ENCODE assay signal across 14 mouse cellular contexts in the genomic region with DNA sequence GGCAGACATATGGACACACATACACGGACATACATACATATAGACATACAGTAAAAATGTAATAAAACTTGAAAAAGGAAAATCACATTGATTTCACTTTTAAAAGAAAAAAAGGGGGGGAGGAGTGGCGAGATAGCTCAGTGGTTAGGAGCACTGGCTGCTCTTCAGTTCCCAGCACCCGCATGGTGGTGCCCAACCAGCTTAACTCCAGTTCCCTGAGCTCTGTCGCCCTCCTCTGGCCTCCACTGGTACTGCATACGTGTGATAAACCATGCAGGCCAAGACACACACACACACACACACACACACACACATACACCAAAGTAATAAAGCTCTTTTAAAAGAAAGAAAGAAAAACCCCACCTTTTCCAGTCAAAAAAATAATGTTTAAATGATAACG. TPM values are rescaled to one million over a fixed set of nuclear protein-coding genes. Genes with fewer than 3 reads are reported as not detected.
A peak's percentile ranks its signal among the peaks of the same experiment; 100 is the strongest.
DNase-seq lines count a peak whose midpoint lies in the region; ATAC-seq and TF ChIP-seq lines count a peak whose summit lies in the region.
"Had no signal": no experiment of that assay in that cellular context is flagged by ENCODE, and none has a peak within 500 bp of the region (broad histone marks: within the 10 kb centered on the region; RNA-seq: fewer than 3 reads in every experiment).

No protein-coding gene starts in this region.

- H3K27ac ChIP-seq in intestine, postnatal 0 days (ENCODE audit: low read depth, low read length): no peak overlapping the region
- H3K27ac ChIP-seq in intestine, embryonic 16.5 days (ENCODE audit: low read length): no peak overlapping the region
- no peak overlapping the region for H3K27ac ChIP-seq in midbrain, postnatal 0 days (ENCODE audit: low read depth, low read length)
- no peak overlapping the region for H3K27ac ChIP-seq in midbrain, embryonic 13.5 days
- no peak overlapping the region for H3K27ac ChIP-seq in ES-E14 (ENCODE audit: insufficient read depth, low read depth, low read length, poor library complexity, severe bottlenecking)
- no peak overlapping the region for H3K27ac ChIP-seq in small intestine, adult 2 months (ENCODE audit: insufficient read depth, low read depth, low read length)
- H3K27ac ChIP-seq in heart, embryonic 12.5 days (ENCODE audit: poor library complexity, severe bottlenecking): no peak overlapping the region
- H3K27ac ChIP-seq: hindbrain, embryonic 12.5 days; limb, embryonic 13.5 days; midbrain, embryonic 10.5 days had no signal

- ATAC-seq in intestine, postnatal 0 days: no peak
- no peak for ATAC-seq in intestine, embryonic 16.5 days
- no peak for ATAC-seq in midbrain, postnatal 0 days (ENCODE audit: low FRiP score)
- ATAC-seq in midbrain, embryonic 13.5 days: no peak
- ATAC-seq in heart, embryonic 12.5 days (ENCODE audit: insufficient number of reproducible peaks, low FRiP score): no peak

- H3K27me3 ChIP-seq in intestine, postnatal 0 days (replicated peaks; ENCODE audit: control insufficient read depth, insufficient read depth, low read length): no peaks in the 10 kb centered on the region
- no peaks in the 10 kb centered on the region for H3K27me3 ChIP-seq in intestine, embryonic 16.5 days (replicated peaks; ENCODE audit: control insufficient read depth, insufficient read depth, low read length)
- H3K27me3 ChIP-seq in midbrain, postnatal 0 days (ENCODE audit: insufficient read depth, low read length): no peaks in the 10 kb centered on the region
- no peaks in the 10 kb centered on the region for H3K27me3 ChIP-seq in midbrain, embryonic 13.5 days
- no peaks in the 10 kb centered on the region for H3K27me3 ChIP-seq in small intestine, adult 2 months (ENCODE audit: control insufficient read depth, insufficient read depth, low read length)
- no peaks in the 10 kb centered on the region for H3K27me3 ChIP-seq in heart, embryonic 12.5 days (replicated peaks)
- H3K27me3 ChIP-seq: hindbrain, embryonic 12.5 days; limb, embryonic 13.5 days had no signal

- H3K4me3 ChIP-seq in intestine, postnatal 0 days (ENCODE audit: low read depth, low read length): no peak overlapping the region
- no peak overlapping the region for H3K4me3 ChIP-seq in intestine, embryonic 16.5 days (ENCODE audit: low read length)
- no peak overlapping the region for H3K4me3 ChIP-seq in midbrain, postnatal 0 days (ENCODE audit: low read depth, low read length)
- H3K4me3 ChIP-seq in midbrain, embryonic 13.5 days (replicated peaks): no peak overlapping the region
- no peak overlapping the region for H3K4me3 ChIP-seq in ES-E14 (ENCODE audit: insufficient read depth in 1 of 2, low read depth in 1 of 2, low read length in 2 of 2, poor library complexity in 1 of 2, severe bottlenecking in 1 of 2)
- H3K4me3 ChIP-seq in small intestine, adult 2 months (ENCODE audit: low read depth, low read length): no peak overlapping the region
- no peak overlapping the region for H3K4me3 ChIP-seq in heart, embryonic 12.5 days
- H3K4me3 ChIP-seq: hindbrain, embryonic 12.5 days; limb, embryonic 13.5 days; midbrain, embryonic 10.5 days had no signal

- H3K9ac ChIP-seq in intestine, postnatal 0 days (ENCODE audit: low read depth, low read length): no peak overlapping the region
- H3K9ac ChIP-seq in intestine, embryonic 16.5 days (ENCODE audit: low read depth, low read length): no peak overlapping the region
- H3K9ac ChIP-seq in midbrain, postnatal 0 days (replicated peaks; ENCODE audit: low read length, poor library complexity, severe bottlenecking): no peak overlapping the region
- no peak overlapping the region for H3K9ac ChIP-seq in midbrain, embryonic 13.5 days (replicated peaks)
- no peak overlapping the region for H3K9ac ChIP-seq in ES-E14 (ENCODE audit: insufficient read depth, low read depth, low read length, poor library complexity, severe bottlenecking)
- H3K9ac ChIP-seq in heart, embryonic 12.5 days: no peak overlapping the region
- H3K9ac ChIP-seq: hindbrain, embryonic 12.5 days; limb, embryonic 13.5 days had no signal

- peaks cover 12% of the 10 kb centered on the region; the same call in 1 of the 2 replicates for H3K36me3 ChIP-seq in intestine, postnatal 0 days (ENCODE audit: control insufficient read depth, insufficient read depth)
- no peaks in the 10 kb centered on the region for H3K36me3 ChIP-seq in intestine, embryonic 16.5 days (ENCODE audit: control insufficient read depth, insufficient read depth, low read length)
- no peaks in the 10 kb centered on the region for H3K36me3 ChIP-seq in midbrain, postnatal 0 days (ENCODE audit: insufficient read depth, low read length)
- no peaks in the 10 kb centered on the region for H3K36me3 ChIP-seq in midbrain, embryonic 13.5 days
- no peaks in the 10 kb centered on the region; the same call in 1 of the 2 replicates for H3K36me3 ChIP-seq in ES-E14 (ENCODE audit: control insufficient read depth, insufficient read depth, low read length, poor library complexity, severe bottlenecking)
- H3K36me3 ChIP-seq in small intestine, adult 2 months (ENCODE audit: control insufficient read depth, insufficient read depth, low read length): peaks cover 18% of the 10 kb centered on the region
- H3K36me3 ChIP-seq in heart, embryonic 12.5 days: peaks cover 4% of the 10 kb centered on the region; the same call in 1 of the 2 replicates
- H3K36me3 ChIP-seq: hindbrain, embryonic 12.5 days; limb, embryonic 13.5 days; midbrain, embryonic 10.5 days had no signal

- H3K9me3 ChIP-seq in intestine, postnatal 0 days (ENCODE audit: control insufficient read depth): 0 out of 2 replicates have a peak, but pooled peaks cover 4% of the 10 kb centered on the region
- no peaks in the 10 kb centered on the region for H3K9me3 ChIP-seq in intestine, embryonic 16.5 days (ENCODE audit: control insufficient read depth, low read length)
- no peaks in the 10 kb centered on the region for H3K9me3 ChIP-seq in midbrain, postnatal 0 days (ENCODE audit: low read length)
- no peaks in the 10 kb centered on the region; the same call in 1 of the 2 replicates for H3K9me3 ChIP-seq in midbrain, embryonic 13.5 days
- H3K9me3 ChIP-seq in ES-E14 (ENCODE audit: control insufficient read depth, insufficient read depth, low read depth, low read length): no peaks in the 10 kb centered on the region
- peaks cover 3% of the 10 kb centered on the region; the same call in 1 of the 2 replicates for H3K9me3 ChIP-seq in heart, embryonic 12.5 days (replicated peaks)
- H3K9me3 ChIP-seq: hindbrain, embryonic 12.5 days; limb, embryonic 13.5 days had no signal

- no peak for TF ChIP-seq POLR2A in small intestine, adult 2 months (IDR thresholded peaks at IDR 0.05; ENCODE audit: low read depth, low read length)

- whole genome bisulfite sequencing in intestine, postnatal 0 days: 84% methylated on average over 6 of the region's 6 CpGs
- 77% methylated on average over 6 of the region's 6 CpGs for WGBS in intestine, embryonic 16.5 days
- 83% methylated on average over 6 of the region's 6 CpGs for WGBS in midbrain, postnatal 0 days
- 80% methylated on average over 6 of the region's 6 CpGs for WGBS in midbrain, embryonic 13.5 days
- 92% methylated on average over 6 of the region's 6 CpGs for WGBS in small intestine, adult 2 months
- WGBS in heart, embryonic 12.5 days: 77% methylated on average over 6 of the region's 6 CpGs

- 0 out of 2 replicates have a peak, but pooled peaks cover 4% of the 10 kb centered on the region for H3K4me1 ChIP-seq in intestine, postnatal 0 days (replicated peaks; ENCODE audit: control insufficient read depth, insufficient read depth, low read length)
- H3K4me1 ChIP-seq in intestine, embryonic 16.5 days (ENCODE audit: control insufficient read depth, insufficient read depth, low read length): peaks cover 7% of the 10 kb centered on the region; the same call in 1 of the 2 replicates
- no peaks in the 10 kb centered on the region for H3K4me1 ChIP-seq in midbrain, postnatal 0 days (ENCODE audit: insufficient read depth, low read length)
- peaks cover 7% of the 10 kb centered on the region for H3K4me1 ChIP-seq in midbrain, embryonic 13.5 days (replicated peaks)
- peaks cover 0 to 2% of the 10 kb centered on the region in 2 experiments; a peak in 1 of 4 replicates for H3K4me1 ChIP-seq in ES-E14 (ENCODE audit: control insufficient read depth in 2 of 2, insufficient read depth in 2 of 2, low read length in 2 of 2, poor library complexity in 1 of 2)
- peaks cover 34% of the 10 kb centered on the region for H3K4me1 ChIP-seq in small intestine, adult 2 months (ENCODE audit: control insufficient read depth, insufficient read depth, insufficient read length, low read length)
- H3K4me1 ChIP-seq in heart, embryonic 12.5 days (replicated peaks): peaks cover 5% of the 10 kb centered on the region
- H3K4me1 ChIP-seq: hindbrain, embryonic 12.5 days; limb, embryonic 13.5 days had no signal

- peak; percentile 67 for TF ChIP-seq CTCF in intestine, postnatal 0 days (IDR thresholded peaks at IDR 0.05; ENCODE audit: low read depth)
- peak; percentile 53 for TF ChIP-seq CTCF in midbrain, postnatal 0 days (IDR thresholded peaks at IDR 0.05)
- TF ChIP-seq CTCF in small intestine, adult 2 months (IDR thresholded peaks at IDR 0.05; ENCODE audit: extremely low read depth, insufficient read length, insufficient replicate concordance, low read depth, low read length): peak; percentile 60; the same call in 1 of the 2 replicates

- in situ Hi-C loops in ES-E14 (cut with MboI; ENCODE audit: low sequenced_read_pairs in 2 of 2, unreplicated experiment in 2 of 2): no loop called here

- H3K4me2 ChIP-seq in intestine, postnatal 0 days (replicated peaks; ENCODE audit: low read depth): no peak overlapping the region
- no peak overlapping the region for H3K4me2 ChIP-seq in intestine, embryonic 16.5 days (ENCODE audit: low read depth, low read length)
- H3K4me2 ChIP-seq in midbrain, postnatal 0 days (ENCODE audit: low read depth, low read length, poor library complexity, severe bottlenecking): no peak overlapping the region
- no peak overlapping the region for H3K4me2 ChIP-seq in midbrain, embryonic 13.5 days (replicated peaks)
- H3K4me2 ChIP-seq in heart, embryonic 12.5 days: no peak overlapping the region
- H3K4me2 ChIP-seq: hindbrain, embryonic 12.5 days; limb, embryonic 13.5 days had no signal

- DNase-seq in midbrain, postnatal 0 days (ENCODE audit: low spot score): no peak
- DNase-seq in ES-E14 (ENCODE audit: low read depth, low spot score): peak; percentile 26
- no peak for DNase-seq in cerebellum, adult 11-12 months

RNA-seq across cellular contexts. Expression of a gene that starts 42.1 kb away (rescaled TPM):
- 11.0 and 12.2 TPM in 2 replicates for polyA plus RNA-seq in intestine, postnatal 0 days (2015; fragmentation: Nextera tagmentation; extraction: Ambion mirVana)
- polyA plus RNA-seq in intestine, embryonic 16.5 days (2015; fragmentation: Nextera tagmentation; extraction: Ambion mirVana): 16.3 and 17.1 TPM in 2 replicates
- 1.9 and 2.9 TPM in 2 replicates for total RNA-seq in midbrain, postnatal 0 days (2014; rRNA removed)
- 1.1 and 1.3 TPM in 2 replicates for polyA plus RNA-seq in midbrain, postnatal 0 days (2015; fragmentation: Nextera tagmentation; extraction: Ambion mirVana)
- 0.36 and 0.50 TPM in 2 replicates for polyA plus RNA-seq in midbrain, embryonic 13.5 days (2015; fragmentation: Nextera tagmentation; extraction: Ambion mirVana)
- total RNA-seq in ES-E14 (2012; rRNA removed): 4.7 and 6.4 TPM in 2 replicates
- polyA plus RNA-seq in small intestine, adult 2 months (2012; rRNA removed): 23.2 and 34.2 TPM in 2 replicates
- 5.4 and 5.5 TPM in 2 replicates for polyA plus RNA-seq in heart, embryonic 12.5 days (2016; fragmentation: Nextera tagmentation; extraction: Ambion mirVana)

RNA-seq across cellular contexts. Expression of a gene that starts 47.9 kb away (rescaled TPM):
- 65.2 and 70.7 TPM in 2 replicates for polyA plus RNA-seq in intestine, postnatal 0 days (2015; fragmentation: Nextera tagmentation; extraction: Ambion mirVana)
- 106 and 121 TPM in 2 replicates for polyA plus RNA-seq in intestine, embryonic 16.5 days (2015; fragmentation: Nextera tagmentation; extraction: Ambion mirVana)
- total RNA-seq in midbrain, postnatal 0 days (2014; rRNA removed): not detected in 2 replicates
- polyA plus RNA-seq in midbrain, postnatal 0 days (2015; fragmentation: Nextera tagmentation; extraction: Ambion mirVana): not detected in 2 replicates
- polyA plus RNA-seq in midbrain, embryonic 13.5 days (2015; fragmentation: Nextera tagmentation; extraction: Ambion mirVana): 0.15 and 0.20 TPM in 2 replicates
- 0.22 TPM in 1 of 2 replicates, not detected in the other for total RNA-seq in ES-E14 (2012; rRNA removed)
- polyA plus RNA-seq in small intestine, adult 2 months (2012; rRNA removed): 309 and 461 TPM in 2 replicates
- not detected in 2 replicates for polyA plus RNA-seq in heart, embryonic 12.5 days (2016; fragmentation: Nextera tagmentation; extraction: Ambion mirVana)
- total RNA-seq: gastrocnemius, postnatal 4 days; layer of hippocampus, adult 18-20 months; neutrophil, adult 5-6 weeks had no signal
- polyA plus RNA-seq: hindbrain, embryonic 12.5 days; midbrain, embryonic 10.5 days had no signal

Comparison
In these comparisons a context has a peak if more than half of its experiments do, and no peak if none do; other contexts are left out.
1. RNA of a gene that starts 47.9 kb away (polyA plus RNA-seq): 309 to 461 TPM in small intestine, adult 2 months, 106 to 121 TPM in intestine, embryonic 16.5 days and 65.2 to 70.7 TPM in intestine, postnatal 0 days; 0.15 to 0.20 TPM in midbrain, embryonic 13.5 days, not detected in midbrain, postnatal 0 days and not detected in heart, embryonic 12.5 days; every median in the first group is over 10 times any median in the second.
2. Peak in every context shown above with its lines, with median percentiles within 50 percentile points of each other: CTCF ChIP-seq.